Mouse (Mus musculus) neural tube, embryonic 15.5 days (tissue): ENCODE results near the gene Fam240b. TPM values are rescaled to one million over a fixed set of nuclear protein-coding genes. Genes with fewer than 3 reads are reported as not detected.

ENCODE experiments used
- ATAC-seq: fragments of 200-750 bp; cut with Nextera tagmentation; 2 replicates; pipeline ENCODE4 v1.8.0; 2017; ENCODE audit warnings: mild to moderate bottlenecking, moderate TSS enrichment, moderate library complexity; ENCODE audit not compliant: low FRiP score
- H3K27ac ChIP-seq: fragments of 300-500 bp; sonication (generic); replicated peaks from 2 replicates; pipeline ENCODE4 v1.5.1; 2015; ENCODE audit warnings: mild to moderate bottlenecking, inconsistent platforms
- H3K27me3 ChIP-seq: fragments of 300-500 bp; sonication (generic); replicated peaks from 2 replicates; pipeline ENCODE4 v1.6.1; 2015; ENCODE audit warnings: inconsistent platforms
- H3K36me3 ChIP-seq: fragments of 300-500 bp; sonication (generic); 2 replicates; pipeline ENCODE4 v1.6.1; 2015; ENCODE audit warnings: inconsistent platforms
- H3K4me1 ChIP-seq: fragments of 300-500 bp; sonication (generic); 2 replicates; pipeline ENCODE4 v1.6.1; 2015; ENCODE audit warnings: inconsistent platforms
- H3K4me2 ChIP-seq: fragments of 300-500 bp; sonication (generic); 2 replicates; pipeline ENCODE4 v1.6.1; 2015; ENCODE audit warnings: inconsistent platforms, mild to moderate bottlenecking, moderate library complexity
- H3K4me3 ChIP-seq: fragments of 300-500 bp; sonication (generic); replicated peaks from 2 replicates; pipeline ENCODE4 v1.5.1; 2015; ENCODE audit warnings: mild to moderate bottlenecking, inconsistent platforms
- H3K9ac ChIP-seq: fragments of 300-500 bp; sonication (generic); replicated peaks from 2 replicates; pipeline ENCODE4 v1.6.1; 2015; ENCODE audit warnings: mild to moderate bottlenecking, inconsistent platforms
- H3K9me3 ChIP-seq: fragments of 300-500 bp; sonication (generic); replicated peaks from 2 replicates; pipeline ENCODE4 v1.6.1; 2016; ENCODE audit warnings: inconsistent platforms
- WGBS: fragments of 180-500 bp; shearing (Covaris S2); methylation state at CpG from one replicate; pipeline ENCODE4 v1.1.7; 2015; ENCODE audit warnings: mixed read lengths; 5-methylcytosine and 5-hydroxymethylcytosine counted together
- polyA plus RNA-seq: library from polyadenylated mRNA; unstranded; fragments of >200 nt; fragmentation: Nextera tagmentation; extraction: Ambion mirVana; gene quantifications from 2 replicates; pipeline ENCODE4 v1.2.1, GENCODE M21; 2015

Gene Fam240b
- 0.33 and 0.46 TPM in 2 replicates for polyA plus RNA-seq

GRCm38 (mm10) chr13:64497692-64498091, at the start of gene Fam240b:
Gene Fam240b (minus strand): TSS chr13:64497792.
- no peak within 1 kb of the TSS for H3K9ac ChIP-seq
- no peaks in the 10 kb centered on the region for H3K27me3 ChIP-seq
- WGBS = 76% methylated on average over 6 of the region's 6 CpGs
- H3K4me1 ChIP-seq = no peaks in the 10 kb centered on the region
- no peaks in the 10 kb centered on the region for H3K36me3 ChIP-seq
- no peak within 1 kb of the TSS for H3K4me2 ChIP-seq
- H3K27ac ChIP-seq = no peak within 1 kb of the TSS
- no peaks in the 10 kb centered on the region for H3K9me3 ChIP-seq
- no peak within 1 kb of the TSS for H3K4me3 ChIP-seq
- ATAC-seq = no peak

GRCm38 (mm10) chr13:64530139-64530538, 32.5 kb upstream of the Fam240b start:
- H3K4me2 ChIP-seq = no peak overlapping the region
- H3K9me3 ChIP-seq = no peaks in the 10 kb centered on the region
- H3K36me3 ChIP-seq = no peaks in the 10 kb centered on the region
- no peaks in the 10 kb centered on the region for H3K27me3 ChIP-seq
- no peak overlapping the region for H3K9ac ChIP-seq
- no peak overlapping the region for H3K27ac ChIP-seq
- 59% methylated on average over 5 of the region's 5 CpGs for WGBS
- peak; percentile 74 for ATAC-seq
- no peaks in the 10 kb centered on the region for H3K4me1 ChIP-seq
- H3K4me3 ChIP-seq = no peak overlapping the region

- peak; percentile 75; the same call in 1 of the 2 replicates for ATAC-seq
- Histone ChIP-seq H3K36me3 (no peaks in the 10 kb centered on the region), H3K27me3 (no peaks in the 10 kb centered on the region), H3K9me3 (no peaks in the 10 kb centered on the region), H3K4me2 (no peak overlapping the region), H3K27ac (0 out of 2 replicates have a peak overlapping the region, but pooled peaks have one; percentile 46), H3K4me1 (no peaks in the 10 kb centered on the region), H3K4me3 (no peak overlapping the region), H3K9ac (no peak overlapping the region)
- 69% methylated on average over 15 of the region's 15 CpGs for WGBS
These were observed 29.1 kb upstream of the Fam240b start for GRCm38 (mm10) chr13:64526515-64527285.

- Histone ChIP-seq H3K9me3 (no peaks in the 10 kb centered on the region), H3K9ac (no peak overlapping the region), H3K36me3 (no peaks in the 10 kb centered on the region), H3K27ac (no peak overlapping the region), H3K27me3 (no peaks in the 10 kb centered on the region), H3K4me3 (no peak overlapping the region), H3K4me1 (no peaks in the 10 kb centered on the region), H3K4me2 (no peak overlapping the region)
- 71% methylated on average over 2 of the region's 2 CpGs for WGBS
- no peak for ATAC-seq
These were observed 16.7 kb upstream of the Fam240b start for GRCm38 (mm10) chr13:64514247-64514646.

GRCm38 (mm10) chr13:64511616-64512015, 14.0 kb upstream of the Fam240b start:
- H3K4me2 ChIP-seq = no peak overlapping the region
- no peaks in the 10 kb centered on the region for H3K27me3 ChIP-seq
- H3K9ac ChIP-seq = no peak overlapping the region
- H3K36me3 ChIP-seq = no peaks in the 10 kb centered on the region
- no peak overlapping the region for H3K27ac ChIP-seq
- no peak for ATAC-seq
- H3K9me3 ChIP-seq = no peaks in the 10 kb centered on the region
- H3K4me3 ChIP-seq = no peak overlapping the region
- no peaks in the 10 kb centered on the region for H3K4me1 ChIP-seq

- Histone ChIP-seq H3K9ac (no peak overlapping the region), H3K9me3 (no peaks in the 10 kb centered on the region), H3K4me1 (no peaks in the 10 kb centered on the region), H3K27ac (no peak overlapping the region), H3K36me3 (no peaks in the 10 kb centered on the region), H3K27me3 (no peaks in the 10 kb centered on the region), H3K4me3 (no peak overlapping the region), H3K4me2 (no peak overlapping the region)
- ATAC-seq = no peak
These were observed 9.8 kb upstream of the Fam240b start for GRCm38 (mm10) chr13:64507361-64507760.

GRCm38 (mm10) chr13:64502833-64503232, 5.2 kb upstream of the Fam240b start:
- Histone ChIP-seq H3K4me3 (no peak overlapping the region), H3K27me3 (no peaks in the 10 kb centered on the region), H3K9me3 (no peaks in the 10 kb centered on the region), H3K4me1 (no peaks in the 10 kb centered on the region), H3K36me3 (no peaks in the 10 kb centered on the region), H3K9ac (no peak overlapping the region), H3K4me2 (no peak overlapping the region), H3K27ac (no peak overlapping the region)
- ATAC-seq = no peak
- WGBS = 87% methylated on average over 3 of the region's 3 CpGs

GRCm38 (mm10) chr13:64493586-64493985, 4.0 kb downstream of the Fam240b start:
- no peaks in the 10 kb centered on the region for H3K9me3 ChIP-seq
- no peaks in the 10 kb centered on the region for H3K4me1 ChIP-seq
- H3K27me3 ChIP-seq = no peaks in the 10 kb centered on the region
- no peak overlapping the region for H3K4me3 ChIP-seq
- H3K9ac ChIP-seq = no peak overlapping the region
- no peak overlapping the region for H3K27ac ChIP-seq
- ATAC-seq = no peak
- WGBS = 66% methylated on average over 5 of the region's 5 CpGs
- no peaks in the 10 kb centered on the region for H3K36me3 ChIP-seq
- no peak overlapping the region for H3K4me2 ChIP-seq

GRCm38 (mm10) chr13:64489886-64490285, 7.7 kb downstream of the Fam240b start:
- Histone ChIP-seq H3K4me1 (no peaks in the 10 kb centered on the region), H3K4me2 (no peak overlapping the region), H3K36me3 (no peaks in the 10 kb centered on the region), H3K27ac (no peak overlapping the region), H3K27me3 (no peaks in the 10 kb centered on the region), H3K4me3 (no peak overlapping the region), H3K9me3 (no peaks in the 10 kb centered on the region), H3K9ac (no peak overlapping the region)
- ATAC-seq = no peak
- WGBS = 85% methylated on average over 6 of the region's 6 CpGs

- Histone ChIP-seq H3K27me3 (no peaks in the 10 kb centered on the region), H3K27ac (no peak overlapping the region), H3K36me3 (no peaks in the 10 kb centered on the region), H3K4me2 (no peak overlapping the region), H3K4me1 (no peaks in the 10 kb centered on the region), H3K4me3 (no peak overlapping the region), H3K9ac (no peak overlapping the region), H3K9me3 (no peaks in the 10 kb centered on the region)
- ATAC-seq = no peak
- 77% methylated on average over 3 of the region's 3 CpGs for WGBS
These were observed 17.6 kb downstream of the Fam240b start for GRCm38 (mm10) chr13:64479960-64480359.

GRCm38 (mm10) chr13:64477968-64478367, 19.6 kb downstream of the Fam240b start:
- H3K27ac ChIP-seq = no peak overlapping the region
- H3K27me3 ChIP-seq = no peaks in the 10 kb centered on the region
- H3K4me3 ChIP-seq = no peak overlapping the region
- H3K9me3 ChIP-seq = no peaks in the 10 kb centered on the region
- no peaks in the 10 kb centered on the region for H3K4me1 ChIP-seq
- H3K36me3 ChIP-seq = no peaks in the 10 kb centered on the region
- no peak for ATAC-seq
- WGBS = 54% methylated on average over 4 of the region's 4 CpGs
- H3K4me2 ChIP-seq = no peak overlapping the region
- no peak overlapping the region for H3K9ac ChIP-seq

GRCm38 (mm10) chr13:64467886-64468285, 29.7 kb downstream of the Fam240b start:
- H3K27ac ChIP-seq = no peak overlapping the region
- H3K27me3 ChIP-seq = no peaks in the 10 kb centered on the region
- no peaks in the 10 kb centered on the region for H3K36me3 ChIP-seq
- ATAC-seq = no peak
- no peaks in the 10 kb centered on the region for H3K4me1 ChIP-seq
- no peak overlapping the region for H3K9ac ChIP-seq
- no peak overlapping the region for H3K4me3 ChIP-seq
- H3K4me2 ChIP-seq = no peak overlapping the region
- H3K9me3 ChIP-seq = no peaks in the 10 kb centered on the region
- WGBS = 65% methylated on average over 6 of the region's 6 CpGs
